Mouse (Mus musculus): ENCODE results near the gene Henmt1. TPM values are rescaled to one million over a fixed set of nuclear protein-coding genes. Genes with fewer than 3 reads are reported as not detected.

Henmt1 gene
- polyA plus RNA-seq (2014; fragmentation: Illumina TruSeq; extraction: RNeasy Lipid Tissue Mini Kit (QIAGEN cat#74804); ENCODE audit: low read depth, low replicate concordance), result not detected

GRCm38 (mm10) chr3:108939573-108939972 is at the start of gene Henmt1:
Gene Henmt1, plus strand, starts transcription at chr3:108939873.

GRCm38 (mm10) chr3:108889908-108890307 is 49.8 kb upstream of the Henmt1 start, which contains the start of gene Fndc7:
Gene Fndc7, minus strand, starts transcription at chr3:108890008.

GRCm38 (mm10) chr3:108911548-108912413 is 27.9 kb upstream of the Henmt1 start, which contains the start of gene Prpf38b:
Gene Prpf38b, minus strand, starts transcription at chr3:108911727.

GRCm38 (mm10) chr3:108940001-108940633 is 444 bp downstream of the Henmt1 start, which contains the start of gene Gm9857:
Gene Gm9857, minus strand, starts transcription at chr3:108940445.

Other genes with a start within 250 kb of the Henmt1 start
- 1.2 TPM for gene Gpsm2, start 217.6 kb upstream of the Henmt1 start, polyA plus RNA-seq (2014; fragmentation: Illumina TruSeq; extraction: RNeasy Lipid Tissue Mini Kit (QIAGEN cat#74804); ENCODE audit: low read depth, low replicate concordance)
- not detected for gene Aknad1, start 200.2 kb upstream of the Henmt1 start, polyA plus RNA-seq (2014; fragmentation: Illumina TruSeq; extraction: RNeasy Lipid Tissue Mini Kit (QIAGEN cat#74804); ENCODE audit: low read depth, low replicate concordance)
- gene Stxbp3, start 99.3 kb upstream of the Henmt1 start, polyA plus RNA-seq (2014; fragmentation: Illumina TruSeq; extraction: RNeasy Lipid Tissue Mini Kit (QIAGEN cat#74804); ENCODE audit: low read depth, low replicate concordance), result 25.7 TPM
- not detected for gene Fndc7, start 49.9 kb upstream of the Henmt1 start, polyA plus RNA-seq (2014; fragmentation: Illumina TruSeq; extraction: RNeasy Lipid Tissue Mini Kit (QIAGEN cat#74804); ENCODE audit: low read depth, low replicate concordance)
- 43.0 TPM for gene Prpf38b, start 28.1 kb upstream of the Henmt1 start, polyA plus RNA-seq (2014; fragmentation: Illumina TruSeq; extraction: RNeasy Lipid Tissue Mini Kit (QIAGEN cat#74804); ENCODE audit: low read depth, low replicate concordance)
- gene Gm9857, start 572 bp downstream of the Henmt1 start, polyA plus RNA-seq (2014; fragmentation: Illumina TruSeq; extraction: RNeasy Lipid Tissue Mini Kit (QIAGEN cat#74804); ENCODE audit: low read depth, low replicate concordance), result not detected
- gene Fam102b, start 87.7 kb downstream of the Henmt1 start, polyA plus RNA-seq (2014; fragmentation: Illumina TruSeq; extraction: RNeasy Lipid Tissue Mini Kit (QIAGEN cat#74804); ENCODE audit: low read depth, low replicate concordance), result 9.6 TPM
- gene Slc25a54, start 140.6 kb downstream of the Henmt1 start, polyA plus RNA-seq (2014; fragmentation: Illumina TruSeq; extraction: RNeasy Lipid Tissue Mini Kit (QIAGEN cat#74804); ENCODE audit: low read depth, low replicate concordance), result not detected
- 5.4 TPM for gene Slc25a24, start 183.3 kb downstream of the Henmt1 start, polyA plus RNA-seq (2014; fragmentation: Illumina TruSeq; extraction: RNeasy Lipid Tissue Mini Kit (QIAGEN cat#74804); ENCODE audit: low read depth, low replicate concordance)

Measured in heart, adult 10 weeks (tissue).